Mouse (Mus musculus) erythroblast, embryonic 14.5 days (primary cell): ENCODE results near the gene 1700011L22Rik.

Experiments used
- GATA1 ChIP-seq: IDR thresholded peaks from 2 replicates; pipeline ENCODE4 v1.6.1; 2012; ENCODE audit warnings: low read length, inconsistent platforms, mixed read lengths
- TAL1 ChIP-seq: IDR thresholded peaks from 3 replicates; pipeline ENCODE4 v1.6.1; 2012; ENCODE audit warnings: low read length, inconsistent platforms, mixed read lengths

DNA sequence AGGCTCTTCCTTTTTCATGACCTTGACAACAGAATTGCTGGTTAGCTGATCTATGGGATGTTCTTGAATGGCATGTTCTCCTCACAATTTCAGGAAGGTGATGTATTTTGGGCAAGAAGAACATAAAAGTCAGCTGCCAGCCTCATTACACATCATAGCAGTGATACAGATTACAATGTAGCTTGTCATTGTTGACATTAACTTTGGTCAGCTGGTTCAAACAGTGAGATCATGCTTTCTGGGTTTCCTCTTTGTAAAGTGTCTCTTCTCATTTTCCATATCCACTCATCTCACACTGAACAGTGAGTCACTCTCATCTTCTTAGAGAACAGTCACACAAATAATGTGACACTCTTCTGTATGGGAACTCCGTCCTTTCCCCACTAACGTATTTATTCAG is 4.9 kb downstream of the 1700011L22Rik start:
- TF ChIP-seq TAL1 (no peak), GATA1 (no peak)
